ENCODE assay signal across 11 mouse cellular contexts in genomic region chr3:88226101-88226845, GRCm38 (mm10). TPM values are rescaled to one million over a fixed set of nuclear protein-coding genes. Genes with fewer than 3 reads are reported as not detected.
DNase-seq lines count a peak whose midpoint lies in the region; ATAC-seq and TF ChIP-seq lines count a peak whose summit lies in the region.
"Had no signal": no experiment of that assay in that cellular context is flagged by ENCODE, and none has a peak within 500 bp of the region (broad histone marks: within the 10 kb centered on the region; RNA-seq: fewer than 3 reads in every experiment).

No protein-coding gene starts in this region.

- TF ChIP-seq CTCF in liver, postnatal 0 days (IDR thresholded peaks at IDR 0.05; ENCODE audit: low read depth): no peak

- 74% methylated on average over 10 of the region's 10 CpGs for WGBS in midbrain, embryonic 12.5 days
- 92% methylated on average over 10 of the region's 10 CpGs for WGBS in midbrain, embryonic 11.5 days
- 50% methylated on average over 10 of the region's 10 CpGs for WGBS in forebrain, embryonic 13.5 days
- 78% methylated on average over 10 of the region's 10 CpGs for WGBS in liver, postnatal 0 days (ENCODE audit: insufficient replicate concordance)

- H3K4me3 ChIP-seq in midbrain, embryonic 12.5 days: no peak overlapping the region
- no peak overlapping the region for H3K4me3 ChIP-seq in midbrain, embryonic 11.5 days (ENCODE audit: low read depth, low read length)
- H3K4me3 ChIP-seq in forebrain, embryonic 13.5 days: no peak overlapping the region
- no peak overlapping the region for H3K4me3 ChIP-seq in liver, postnatal 0 days (ENCODE audit: low read depth, low read length)
- H3K4me3 ChIP-seq: liver, embryonic 15.5 days had no signal

- H3K9me3 ChIP-seq in midbrain, embryonic 12.5 days: no peaks in the 10 kb centered on the region
- no peaks in the 10 kb centered on the region for H3K9me3 ChIP-seq in midbrain, embryonic 11.5 days (ENCODE audit: control insufficient read depth, low read length)
- H3K9me3 ChIP-seq in forebrain, embryonic 13.5 days (replicated peaks): no peaks in the 10 kb centered on the region
- no peaks in the 10 kb centered on the region for H3K9me3 ChIP-seq in liver, postnatal 0 days (ENCODE audit: low read length)
- H3K9me3 ChIP-seq: liver, embryonic 15.5 days had no signal

- no peak overlapping the region for H3K4me2 ChIP-seq in midbrain, embryonic 12.5 days (replicated peaks)
- H3K4me2 ChIP-seq in midbrain, embryonic 11.5 days: no peak overlapping the region
- H3K4me2 ChIP-seq in forebrain, embryonic 13.5 days: peak overlapping the region; percentile 88
- H3K4me2 ChIP-seq in liver, postnatal 0 days (ENCODE audit: low read depth, low read length): no peak overlapping the region
- H3K4me2 ChIP-seq: liver, embryonic 15.5 days had no signal

- no peak for DNase-seq in midbrain, embryonic 11.5 days (ENCODE audit: low spot score, missing footprints)
- DNase-seq in layer of hippocampus, postnatal 36 days: peak; percentile 81 to 83
- peak; percentile 78 for DNase-seq in right cerebral cortex, postnatal 25 days
- DNase-seq in liver, postnatal 0 days: no peak
- no peak for DNase-seq in spleen, postnatal 10 days (ENCODE audit: low spot score in 2 of 2)

- H3K4me1 ChIP-seq in midbrain, embryonic 12.5 days: peaks cover 98% of the 10 kb centered on the region
- peaks cover 23% of the 10 kb centered on the region for H3K4me1 ChIP-seq in midbrain, embryonic 11.5 days (ENCODE audit: control insufficient read depth, insufficient read depth, low read length)
- peaks cover 100% of the 10 kb centered on the region for H3K4me1 ChIP-seq in forebrain, embryonic 13.5 days
- H3K4me1 ChIP-seq in liver, postnatal 0 days (ENCODE audit: insufficient read depth): no peaks in the 10 kb centered on the region
- H3K4me1 ChIP-seq: liver, embryonic 15.5 days had no signal

- TF ChIP-seq EP300 in liver, postnatal 0 days (IDR thresholded peaks at IDR 0.05; ENCODE audit: low read depth): no peak

- peaks cover 97% of the 10 kb centered on the region for H3K27me3 ChIP-seq in midbrain, embryonic 12.5 days
- H3K27me3 ChIP-seq in midbrain, embryonic 11.5 days (ENCODE audit: control insufficient read depth, insufficient read depth, low read length): peaks cover 79% of the 10 kb centered on the region
- 0 out of 2 replicates have a peak, but pooled peaks cover 5% of the 10 kb centered on the region for H3K27me3 ChIP-seq in forebrain, embryonic 13.5 days
- H3K27me3 ChIP-seq in liver, postnatal 0 days (ENCODE audit: insufficient read depth, low read length): peaks cover 13% of the 10 kb centered on the region; the same call in 1 of the 2 replicates

- H3K36me3 ChIP-seq in midbrain, embryonic 12.5 days: peaks cover 62% of the 10 kb centered on the region
- peaks cover 5% of the 10 kb centered on the region; the same call in 1 of the 2 replicates for H3K36me3 ChIP-seq in midbrain, embryonic 11.5 days (ENCODE audit: control insufficient read depth, insufficient read depth, low read length)
- H3K36me3 ChIP-seq in forebrain, embryonic 13.5 days (ENCODE audit: poor library complexity, severe bottlenecking): peaks cover 92% of the 10 kb centered on the region
- no peaks in the 10 kb centered on the region for H3K36me3 ChIP-seq in liver, postnatal 0 days (replicated peaks; ENCODE audit: insufficient read depth, low read length)
- H3K36me3 ChIP-seq: liver, embryonic 15.5 days had no signal

- H3K27ac ChIP-seq in midbrain, embryonic 12.5 days (replicated peaks): peak overlapping the region; percentile 82
- no peak overlapping the region for H3K27ac ChIP-seq in midbrain, embryonic 11.5 days (ENCODE audit: low read depth, low read length)
- H3K27ac ChIP-seq in forebrain, embryonic 13.5 days: peak overlapping the region; percentile 100
- H3K27ac ChIP-seq in liver, postnatal 0 days (ENCODE audit: low read depth): no peak overlapping the region
- H3K27ac ChIP-seq: liver, embryonic 15.5 days had no signal

- H3K9ac ChIP-seq in midbrain, embryonic 12.5 days (replicated peaks): no peak overlapping the region
- no peak overlapping the region for H3K9ac ChIP-seq in midbrain, embryonic 11.5 days (ENCODE audit: low read length)
- H3K9ac ChIP-seq in forebrain, embryonic 13.5 days: peak overlapping the region; percentile 100
- H3K9ac ChIP-seq in liver, postnatal 0 days (replicated peaks): no peak overlapping the region
- H3K9ac ChIP-seq: liver, embryonic 15.5 days had no signal

- no peak for ATAC-seq in midbrain, embryonic 12.5 days (ENCODE audit: low FRiP score, low read depth)
- ATAC-seq in midbrain, embryonic 11.5 days (ENCODE audit: low FRiP score): no peak
- 0 out of 2 replicates have a peak, but pooled peaks have one; percentile 8 for ATAC-seq in forebrain, embryonic 13.5 days
- ATAC-seq in liver, postnatal 0 days: no peak
- no peak for ATAC-seq in CD4-positive, CD25-positive, alpha-beta regulatory T cell, adult 4 months

RNA-seq across cellular contexts. Expression of gene Rhbg, which starts 28.2 kb away (rescaled TPM):
- 0.26 TPM in 1 of 2 replicates, not detected in the other for polyA plus RNA-seq in midbrain, embryonic 12.5 days (2016; fragmentation: Nextera tagmentation; extraction: Ambion mirVana)
- polyA plus RNA-seq in midbrain, embryonic 11.5 days (2014; fragmentation: Nextera tagmentation; extraction: Ambion mirVana): 0.15 TPM in 1 of 2 replicates, not detected in the other
- 0.18 and 0.26 TPM in 2 replicates for polyA plus RNA-seq in forebrain, embryonic 13.5 days (2015; fragmentation: Nextera tagmentation; extraction: Ambion mirVana)
- total RNA-seq in layer of hippocampus, postnatal 36 days (2021): not detected
- polyA plus RNA-seq in liver, postnatal 0 days (2015; fragmentation: Nextera tagmentation; extraction: Ambion mirVana): 6.5 and 7.0 TPM in 2 replicates
- polyA plus RNA-seq in CD4-positive, CD25-positive, alpha-beta regulatory T cell, adult 4 months (2017; shearing (Covaris generic)): not detected
- total RNA-seq: heart, postnatal 25 days had no signal
- polyA plus RNA-seq: C2C12 had no signal

Comparison
In these comparisons a context has a peak if more than half of its experiments do, and no peak if none do; other contexts are left out.
1. H3K27ac ChIP-seq: peak in midbrain, embryonic 12.5 days (single experiment) and forebrain, embryonic 13.5 days (single experiment); none in midbrain, embryonic 11.5 days (single experiment) and liver, postnatal 0 days (single experiment).
2. DNase-seq: peak in layer of hippocampus, postnatal 36 days (2 of 2) and right cerebral cortex, postnatal 25 days (single experiment); none in midbrain, embryonic 11.5 days (single experiment), liver, postnatal 0 days (single experiment) and spleen, postnatal 10 days (0 of 2).